Mouse (Mus musculus): ENCODE data around the gene Gxylt2. TPM values are rescaled to one million over a fixed set of nuclear protein-coding genes. Genes with fewer than 3 reads are reported as not detected.

Gxylt2 gene
- polyA plus RNA-seq, 1 experiment from 2014 or later: 1.4 TPM

DNA sequence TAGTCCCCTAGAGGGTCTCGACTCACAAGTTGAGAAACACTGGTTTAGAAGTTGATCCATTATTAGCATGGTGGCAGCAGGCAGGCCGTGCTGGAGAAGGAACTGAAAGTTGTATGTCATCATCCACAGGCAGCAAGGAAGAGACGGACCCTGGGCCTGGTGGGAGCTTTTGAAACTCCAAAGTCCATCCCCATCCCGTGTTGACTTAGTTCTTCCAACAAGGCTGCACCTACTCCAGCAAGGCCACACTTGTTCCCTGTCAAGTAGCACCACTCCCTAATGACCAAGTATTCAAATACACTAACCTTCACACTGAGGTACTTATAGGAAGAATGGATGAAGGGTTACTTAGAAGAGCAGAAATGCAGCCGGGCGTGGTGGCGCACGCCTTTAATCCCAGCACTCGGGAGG is 146.1 kb downstream of the Gxylt2 start:
- DNase-seq (ENCODE audit: low spot score) (no peak), ATAC-seq (replicated peaks; ENCODE audit: low FRiP score, low TSS enrichment, low read depth) (peak; percentile 80; the same call in 1 of the 2 replicates)
- Histone ChIP-seq H3K4me1 (replicated peaks; ENCODE audit: control insufficient read depth, insufficient read depth, low read length) (no peaks in the 10 kb centered on the region), H3K27ac (ENCODE audit: low read depth) (no peak overlapping the region), H3K4me3 (ENCODE audit: low read depth, low read length) (no peak overlapping the region), H3K9me3 (ENCODE audit: control insufficient read depth, low read length) (no peaks in the 10 kb centered on the region), H3K9ac (ENCODE audit: low read length) (no peak overlapping the region), H3K27me3 (replicated peaks; ENCODE audit: control insufficient read depth, insufficient read depth, low read length) (no peaks in the 10 kb centered on the region), H3K36me3 (ENCODE audit: control insufficient read depth, insufficient read depth, low read length) (peaks cover 57% of the 10 kb centered on the region), H3K4me2 (ENCODE audit: low read length) (no peak overlapping the region)
- 84% methylated on average over 9 of the region's 9 CpGs for WGBS

DNA sequence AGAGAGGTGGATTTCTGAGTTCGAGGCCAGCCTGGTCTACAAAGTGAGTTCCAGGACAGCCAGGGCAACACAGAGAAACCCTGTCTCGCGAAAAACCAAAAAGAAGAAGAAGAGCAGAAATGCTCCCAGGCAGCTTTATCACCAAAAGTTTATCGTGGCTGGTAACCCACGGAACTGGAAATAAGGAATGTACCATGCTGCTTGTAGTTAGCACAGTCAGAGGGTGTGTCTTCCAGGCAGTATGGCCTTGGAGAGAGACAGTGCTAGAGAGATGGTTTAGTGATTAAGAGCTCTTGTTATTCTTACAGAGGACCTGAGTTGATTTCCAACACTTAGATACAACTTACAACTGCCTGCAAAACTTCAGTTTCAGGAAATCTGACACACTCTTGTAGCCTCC is 146.5 kb downstream of the Gxylt2 start:
- Histone ChIP-seq H3K36me3 (ENCODE audit: control insufficient read depth, insufficient read depth, low read length) (peaks cover 55% of the 10 kb centered on the region), H3K4me1 (replicated peaks; ENCODE audit: control insufficient read depth, insufficient read depth, low read length) (no peaks in the 10 kb centered on the region), H3K9me3 (ENCODE audit: control insufficient read depth, low read length) (no peaks in the 10 kb centered on the region), H3K4me2 (ENCODE audit: low read length) (no peak overlapping the region), H3K9ac (ENCODE audit: low read length) (no peak overlapping the region), H3K4me3 (ENCODE audit: low read depth, low read length) (no peak overlapping the region), H3K27me3 (replicated peaks; ENCODE audit: control insufficient read depth, insufficient read depth, low read length) (no peaks in the 10 kb centered on the region), H3K27ac (ENCODE audit: low read depth) (no peak overlapping the region)
- ATAC-seq (replicated peaks; ENCODE audit: low FRiP score, low TSS enrichment, low read depth) (no peak), DNase-seq (ENCODE audit: low spot score) (no peak)
- WGBS: 85% methylated on average over 5 of the region's 5 CpGs

Other genes starting within 250 kb of the Gxylt2 start
- 16.6 and 18.6 TPM in 2 replicates for gene Shq1, start 33.6 kb upstream of the Gxylt2 start, polyA plus RNA-seq (2014; fragmentation: Nextera tagmentation; extraction: Ambion mirVana)
- 27.7 and 29.5 TPM in 2 replicates for gene Ppp4r2, start 128.9 kb downstream of the Gxylt2 start, polyA plus RNA-seq (2014; fragmentation: Nextera tagmentation; extraction: Ambion mirVana)